Mouse (Mus musculus): ENCODE data around the gene Nufip2. TPM values are rescaled to one million over a fixed set of nuclear protein-coding genes. Genes with fewer than 3 reads are reported as not detected.
A peak's percentile ranks its signal among the peaks of the same experiment; 100 is the strongest.
"Not testable (repeated sequence)": the region's sequence is repeated elsewhere in the genome, so short reads cannot be mapped to it uniquely, and the experiment has no call there.

Nufip2 gene
- total and polyA plus RNA-seq, 3 experiments = 24.7 to 56.1 (median 50.5) TPM

DNA sequence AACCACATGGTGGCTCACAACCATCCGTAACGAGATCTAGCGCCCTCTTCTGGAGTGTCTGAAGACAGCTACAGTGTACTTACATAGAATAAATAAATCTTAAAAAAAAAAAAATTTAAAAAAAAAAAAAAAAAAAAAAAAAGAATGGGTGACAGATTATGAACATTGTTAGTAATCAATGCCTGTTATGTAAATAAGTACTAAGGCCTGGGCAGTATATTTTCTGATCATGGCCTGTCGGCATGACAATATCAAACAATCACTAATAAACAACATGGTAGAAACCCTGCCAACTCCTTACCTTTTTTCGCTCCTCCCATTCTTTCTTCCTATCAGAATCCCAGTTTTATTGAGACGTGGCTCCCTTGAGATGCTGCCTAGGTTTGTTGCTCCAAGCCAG lies 33.5 kb upstream of the Nufip2 start:
- Histone ChIP-seq H3K4me3 (ENCODE audit: control insufficient read depth in 1 of 2, insufficient read depth in 1 of 2, low read depth in 2 of 2, low read length in 2 of 2) (no peak overlapping the region), H3K36me3 (ENCODE audit: control insufficient read depth in 1 of 2, insufficient read depth in 2 of 2, low read length in 2 of 2) (no peaks in the 10 kb centered on the region), H3K79me2 (ENCODE audit: control insufficient read depth, insufficient read depth, low read length, poor library complexity) (no peaks in the 10 kb centered on the region), H3K27ac (ENCODE audit: control insufficient read depth, low read depth, low read length) (no peak overlapping the region), H3K27me3 (ENCODE audit: control insufficient read depth in 1 of 2, insufficient read depth in 2 of 2, low read length in 2 of 2) (no peaks in the 10 kb centered on the region; a peak in 1 of 4 replicates), H3K9ac (ENCODE audit: control insufficient read depth, low read depth, low read length, poor library complexity, severe bottlenecking) (no peak overlapping the region), H3K4me1 (ENCODE audit: control insufficient read depth in 1 of 2, insufficient read depth in 2 of 2, low read length in 2 of 2) (no peaks in the 10 kb centered on the region), H3K9me3 (replicated peaks; ENCODE audit: insufficient read depth, low read length) (no peaks in the 10 kb centered on the region)
- DNase-seq (ENCODE audit: low read depth, low spot score) = no peak
- TF ChIP-seq MYC (IDR thresholded peaks at IDR 0.05; ENCODE audit: low read depth, low read length) (no peak), ETS1 (IDR thresholded peaks at IDR 0.05; ENCODE audit: low read depth, low read length) (no peak), POLR2AphosphoS2 (IDR thresholded peaks at IDR 0.05; ENCODE audit: low read length) (no peak), ZNF384 (IDR thresholded peaks at IDR 0.05; ENCODE audit: low read depth, low read length) (peak; percentile 78), MXI1 (IDR thresholded peaks at IDR 0.05; ENCODE audit: low read depth, low read length) (no peak), BHLHE40 (IDR thresholded peaks at IDR 0.05; ENCODE audit: borderline replicate concordance, low read depth, low read length) (no peak), USF1 (IDR thresholded peaks at IDR 0.05; ENCODE audit: low read depth, low read length) (no peak)

DNA sequence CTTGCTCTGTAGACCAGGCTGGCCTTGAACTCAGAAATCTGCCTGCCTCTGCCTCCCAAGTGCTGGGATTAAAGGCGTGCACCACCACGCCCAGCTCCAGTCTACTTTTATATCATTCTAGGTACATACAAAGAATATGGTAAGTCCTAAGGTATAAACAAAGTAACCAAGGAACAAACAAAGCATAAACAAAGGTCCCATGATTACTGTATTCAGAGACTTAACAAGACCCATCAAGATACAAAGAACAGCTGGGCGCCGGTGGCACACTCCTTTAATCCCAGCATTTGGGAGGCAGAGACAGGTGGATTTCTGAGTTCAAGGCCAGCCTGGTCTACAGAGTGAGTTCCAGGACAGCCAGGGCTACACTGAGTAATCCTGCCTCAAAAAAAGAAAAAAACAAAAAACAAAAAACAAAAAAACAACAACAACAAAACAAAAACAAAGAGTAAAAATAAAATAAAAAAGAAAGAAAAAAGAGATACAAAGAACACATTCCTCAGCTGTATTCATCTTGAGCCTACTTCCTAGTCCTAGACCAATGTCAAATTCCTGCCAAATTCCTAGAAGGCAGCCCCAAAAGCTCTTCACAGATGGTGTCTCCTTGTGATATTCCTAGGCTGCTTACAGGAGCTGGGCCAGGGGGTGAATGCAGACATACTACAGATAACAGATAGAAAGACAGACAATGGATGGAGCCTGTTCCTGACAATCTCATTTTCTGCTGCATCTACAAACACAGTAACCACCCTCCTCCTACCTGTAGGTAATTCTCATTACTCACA lies 32.4 kb upstream of the Nufip2 start:
- not testable (repeated sequence) for H3K4me3 ChIP-seq (ENCODE audit: control insufficient read depth in 1 of 2, insufficient read depth in 1 of 2, low read depth in 2 of 2, low read length in 2 of 2); H3K4me1 ChIP-seq (ENCODE audit: control insufficient read depth in 1 of 2, insufficient read depth in 2 of 2, low read length in 2 of 2); H3K27me3 ChIP-seq (ENCODE audit: control insufficient read depth in 1 of 2, insufficient read depth in 2 of 2, low read length in 2 of 2); H3K27ac ChIP-seq (ENCODE audit: control insufficient read depth, low read depth, low read length); H3K9me3 ChIP-seq (replicated peaks; ENCODE audit: insufficient read depth, low read length); H3K9ac ChIP-seq (ENCODE audit: control insufficient read depth, low read depth, low read length, poor library complexity, severe bottlenecking); DNase-seq (ENCODE audit: low read depth, low spot score); H3K36me3 ChIP-seq (ENCODE audit: control insufficient read depth in 1 of 2, insufficient read depth in 2 of 2, low read length in 2 of 2); H3K79me2 ChIP-seq (ENCODE audit: control insufficient read depth, insufficient read depth, low read length, poor library complexity)

DNA sequence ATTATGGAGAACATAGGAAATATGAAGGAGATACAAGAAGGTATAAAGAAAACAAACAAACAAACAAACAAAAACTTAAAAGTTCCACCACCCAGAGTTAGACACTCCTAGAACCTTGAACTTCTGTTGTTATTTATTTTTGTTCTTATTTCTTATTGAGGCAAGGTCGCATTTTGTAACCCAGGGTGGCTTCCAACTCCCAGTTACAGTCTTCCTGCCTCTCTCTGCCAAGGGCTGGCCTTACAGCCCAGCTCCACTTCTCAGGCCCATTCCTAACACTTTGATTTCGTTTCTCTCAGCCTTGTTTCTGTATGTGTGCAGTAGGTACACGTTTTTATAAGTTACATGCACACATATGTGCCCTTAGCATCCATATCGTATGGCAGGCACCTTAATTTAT lies 26.0 kb upstream of the Nufip2 start:
- Histone ChIP-seq H3K36me3 (ENCODE audit: control insufficient read depth in 1 of 2, insufficient read depth in 2 of 2, low read length in 2 of 2) (no peaks in the 10 kb centered on the region), H3K4me3 (ENCODE audit: control insufficient read depth in 1 of 2, insufficient read depth in 1 of 2, low read depth in 2 of 2, low read length in 2 of 2) (no peak overlapping the region), H3K9me3 (replicated peaks; ENCODE audit: insufficient read depth, low read length) (no peaks in the 10 kb centered on the region), H3K79me2 (ENCODE audit: control insufficient read depth, insufficient read depth, low read length, poor library complexity) (no peaks in the 10 kb centered on the region), H3K27ac (ENCODE audit: control insufficient read depth, low read depth, low read length) (no peak overlapping the region), H3K4me1 (ENCODE audit: control insufficient read depth in 1 of 2, insufficient read depth in 2 of 2, low read length in 2 of 2) (no peaks in the 10 kb centered on the region), H3K9ac (ENCODE audit: control insufficient read depth, low read depth, low read length, poor library complexity, severe bottlenecking) (no peak overlapping the region), H3K27me3 (ENCODE audit: control insufficient read depth in 1 of 2, insufficient read depth in 2 of 2, low read length in 2 of 2) (peaks cover 4% of the 10 kb centered on the region in 2 experiments; a peak in 2 of 4 replicates)
- DNase-seq (ENCODE audit: low read depth, low spot score) = no peak
- TF ChIP-seq ETS1 (IDR thresholded peaks at IDR 0.05; ENCODE audit: low read depth, low read length) = no peak
- no peak for TF ChIP-seq POLR2A (IDR thresholded peaks at IDR 0.05; ENCODE audit: control insufficient read depth in 1 of 2, insufficient read depth in 1 of 2, low read depth in 1 of 2, low read length in 2 of 2, poor library complexity in 1 of 2)
- no peak for TF ChIP-seq JUND (IDR thresholded peaks at IDR 0.05; ENCODE audit: low read depth, low read length)
- no peak for TF ChIP-seq EP300 (IDR thresholded peaks at IDR 0.05; ENCODE audit: low read depth in 1 of 2, low read length in 2 of 2)
- TF ChIP-seq ZKSCAN1 (IDR thresholded peaks at IDR 0.05; ENCODE audit: low read depth, low read length) = no peak
- no peak for TF ChIP-seq MAFK (IDR thresholded peaks at IDR 0.05; ENCODE audit: borderline replicate concordance, low read depth, low read length)
- TF ChIP-seq RAD21 (IDR thresholded peaks at IDR 0.05; ENCODE audit: low read depth, low read length) = no peak
- no peak for TF ChIP-seq GABPA (IDR thresholded peaks at IDR 0.05; ENCODE audit: low read depth, low read length)
- no peak for TF ChIP-seq BHLHE40 (IDR thresholded peaks at IDR 0.05; ENCODE audit: borderline replicate concordance, low read depth, low read length)
- no peak for TF ChIP-seq USF2 (IDR thresholded peaks at IDR 0.05; ENCODE audit: borderline replicate concordance in 1 of 2, insufficient read depth in 1 of 2, low read depth in 1 of 2, low read length in 2 of 2)
- TF ChIP-seq ZC3H11A (IDR thresholded peaks at IDR 0.05; ENCODE audit: low read depth, low read length) = no peak
- TF ChIP-seq UBTF (IDR thresholded peaks at IDR 0.05; ENCODE audit: borderline replicate concordance, insufficient read depth, low read depth, low read length) = no peak
- no peak for TF ChIP-seq CTCF (IDR thresholded peaks at IDR 0.05 in 2 of 3, conservative IDR thresholded peaks at IDR 0.05 in 1 of 3; ENCODE audit: control insufficient read depth in 1 of 3, insufficient read depth in 1 of 3, low read depth in 2 of 3, low read length in 3 of 3, poor library complexity in 1 of 3, severe bottlenecking in 1 of 3)
- no peak for TF ChIP-seq MAZ (IDR thresholded peaks at IDR 0.05; ENCODE audit: low read depth, low read length)
- TF ChIP-seq TCF12 (IDR thresholded peaks at IDR 0.05; ENCODE audit: low read depth, low read length) = no peak
- no peak for TF ChIP-seq TBP (IDR thresholded peaks at IDR 0.05; ENCODE audit: low read depth, low read length)
- no peak for TF ChIP-seq SMC3 (IDR thresholded peaks at IDR 0.05; ENCODE audit: low read depth, low read length)
- no peak for TF ChIP-seq ZMIZ1 (IDR thresholded peaks at IDR 0.05; ENCODE audit: low read depth, low read length)
- no peak for TF ChIP-seq ELF1 (IDR thresholded peaks at IDR 0.05; ENCODE audit: low read depth, low read length)
- TF ChIP-seq TAL1 (IDR thresholded peaks at IDR 0.05; ENCODE audit: low read length) = no peak
